Mouse (Mus musculus) bone marrow, adult 2 months (tissue): ENCODE results near the gene Ogfrl1.

Experiments
- CTCF ChIP-seq: fragments of 200-500 bp; IDR thresholded peaks from 2 replicates; pipeline ENCODE4 v1.5.1; 2011; ENCODE audit warnings: low read length, control low read depth; ENCODE audit not compliant: control insufficient read depth, insufficient read depth
- POLR2A ChIP-seq: fragments of 200-500 bp; IDR thresholded peaks from 2 replicates; pipeline ENCODE4 v1.6.1; 2011; ENCODE audit warnings: low read depth, mild to moderate bottlenecking, control low read depth, low read length, borderline replicate concordance; ENCODE audit not compliant: control insufficient read depth

DNA sequence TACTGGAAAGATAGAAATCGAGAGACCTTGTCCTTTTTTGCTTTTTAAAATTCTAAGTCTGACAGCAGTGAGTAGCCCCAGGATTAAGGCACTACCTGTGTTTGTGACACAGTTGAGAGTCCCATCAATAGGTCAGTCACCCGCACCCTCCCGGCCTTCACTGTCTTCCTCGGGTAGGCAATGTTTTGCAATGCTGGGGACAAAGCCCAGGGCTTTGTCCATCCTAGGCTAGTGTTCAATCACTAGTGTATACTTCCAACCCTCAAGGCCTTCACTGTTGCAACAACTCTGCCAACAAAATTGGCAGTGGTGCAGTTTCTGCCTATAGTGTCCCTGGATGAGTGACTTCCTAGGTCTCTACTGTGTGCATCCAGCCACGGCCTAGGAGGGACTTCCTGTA, 14.0 kb upstream of the Ogfrl1 start:
- TF ChIP-seq POLR2A (no peak), CTCF (no peak)
